Mouse (Mus musculus): ENCODE results near the gene Cphx1.
"Not testable (repeated sequence)": the region's sequence is repeated elsewhere in the genome, so short reads cannot be mapped to it uniquely, and the experiment has no call there.

Gene Cphx1

DNA sequence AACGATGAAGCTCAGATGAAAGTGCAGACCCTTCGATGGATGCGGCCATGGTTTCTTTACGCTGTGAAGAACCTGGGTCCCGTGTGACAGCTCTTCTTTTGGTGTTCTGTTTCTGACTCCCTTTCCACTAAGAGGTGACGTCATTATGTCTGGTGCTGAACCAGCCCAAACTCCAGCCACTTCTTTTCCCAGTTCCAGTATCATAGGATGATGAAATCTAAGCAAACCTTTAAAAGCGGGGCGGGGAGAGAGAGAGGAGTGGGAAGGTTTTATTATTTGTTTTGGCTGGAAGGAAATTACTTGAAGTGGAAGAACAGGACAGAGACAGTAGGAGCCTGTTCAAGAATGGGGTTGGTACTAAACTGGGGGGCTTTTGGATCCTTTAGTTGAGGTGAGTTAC lies at the start of gene Cphx1:
Gene Cphx1, plus strand, starts transcription at position 301 of the 400 bp plus-strand sequence.
- DNase-seq (ENCODE audit: low read depth, low spot score); H3K36me3 ChIP-seq (ENCODE audit: control insufficient read depth, insufficient read depth, low read length, poor library complexity, severe bottlenecking): not testable (repeated sequence)

DNA sequence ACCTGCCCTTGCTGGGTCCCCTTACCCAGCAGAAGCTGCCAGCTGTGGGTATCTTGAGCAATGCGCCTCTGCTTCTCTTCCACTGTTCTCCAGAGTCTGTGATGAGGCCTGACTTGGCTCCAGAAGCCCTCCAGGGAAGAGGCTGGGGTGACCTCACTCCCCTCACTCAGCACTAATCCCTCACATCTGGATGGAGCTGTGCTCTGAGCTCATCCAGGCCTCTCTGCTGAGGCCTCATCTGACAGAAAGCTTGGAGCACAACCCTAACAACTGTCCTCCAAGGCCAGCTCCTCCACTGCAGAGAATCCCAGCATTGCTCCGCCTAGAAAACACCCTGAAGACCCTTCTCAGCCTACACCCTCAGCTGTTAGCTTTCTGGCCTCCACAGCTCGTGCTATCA lies 43.5 kb upstream of the Cphx1 start:
- DNase-seq (ENCODE audit: low read depth, low spot score); H3K27me3 ChIP-seq (ENCODE audit: control insufficient read depth, insufficient read depth, low read length, poor library complexity, severe bottlenecking); H3K36me3 ChIP-seq (ENCODE audit: control insufficient read depth, insufficient read depth, low read length, poor library complexity, severe bottlenecking): not testable (repeated sequence)

More for the DNA sequence above, at the start of gene Cphx1:
- H3K27me3 ChIP-seq (ENCODE audit: control insufficient read depth, insufficient read depth, low read length, poor library complexity, severe bottlenecking), result not testable (repeated sequence)

DNA sequence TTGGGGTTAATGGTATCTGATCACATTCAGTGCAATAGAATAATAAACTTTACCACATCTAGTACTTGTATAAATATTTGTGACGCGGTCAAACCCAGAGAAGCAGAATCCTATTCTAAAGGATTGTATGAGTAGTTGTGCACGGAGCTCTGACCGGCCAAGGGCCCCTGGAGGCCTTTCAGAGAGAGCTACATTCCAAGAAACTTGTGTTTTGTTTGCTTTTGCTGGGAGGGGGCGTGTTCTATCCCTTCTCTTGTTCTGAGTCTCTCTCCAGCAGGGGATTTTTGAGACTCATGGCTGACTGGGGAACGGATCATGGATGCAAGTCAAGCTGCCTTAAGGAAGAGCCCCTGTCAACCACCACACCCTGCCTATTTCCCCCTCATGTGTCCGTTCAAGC lies 42.4 kb upstream of the Cphx1 start:
- DNase-seq (ENCODE audit: low read depth, low spot score); H3K27me3 ChIP-seq (ENCODE audit: control insufficient read depth, insufficient read depth, low read length, poor library complexity, severe bottlenecking); H3K36me3 ChIP-seq (ENCODE audit: control insufficient read depth, insufficient read depth, low read length, poor library complexity, severe bottlenecking): not testable (repeated sequence)

GRCm38 (mm10) chr14:25903000-25903399 lies 35.1 kb upstream of the Cphx1 start, which contains the start of gene Plac9a:
Gene Plac9a (minus strand): TSS chr14:25903100.
- H3K36me3 ChIP-seq (ENCODE audit: control insufficient read depth, insufficient read depth, low read length, poor library complexity, severe bottlenecking); DNase-seq (ENCODE audit: low read depth, low spot score); H3K27me3 ChIP-seq (ENCODE audit: control insufficient read depth, insufficient read depth, low read length, poor library complexity, severe bottlenecking): not testable (repeated sequence)

- not testable (repeated sequence) for H3K27me3 ChIP-seq (ENCODE audit: control insufficient read depth, insufficient read depth, low read length, poor library complexity, severe bottlenecking); DNase-seq (ENCODE audit: low read depth, low spot score)
These were observed 32.9 kb upstream of the Cphx1 start for GRCm38 (mm10) chr14:25905243-25905642.

DNA sequence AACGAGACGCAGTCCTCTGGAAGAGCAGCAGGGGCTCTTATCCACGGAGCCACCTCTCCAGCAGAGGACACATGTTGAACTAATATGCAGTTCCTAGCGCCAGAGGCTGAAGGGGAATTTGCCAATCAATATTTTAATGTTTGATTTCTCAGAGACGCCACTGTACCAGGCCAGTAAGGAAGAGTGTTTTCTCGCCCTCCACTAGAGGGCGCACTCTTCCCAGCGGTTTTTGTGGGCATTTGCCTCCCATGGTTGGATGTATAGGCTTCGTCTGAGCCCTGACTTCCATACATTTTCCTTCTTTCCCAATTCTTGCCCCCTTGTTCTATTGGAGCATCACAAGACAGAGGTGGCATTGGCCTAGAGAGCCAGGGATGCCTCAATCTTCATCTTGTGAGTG lies 30.8 kb upstream of the Cphx1 start:
- H3K27me3 ChIP-seq (ENCODE audit: control insufficient read depth, insufficient read depth, low read length, poor library complexity, severe bottlenecking); DNase-seq (ENCODE audit: low read depth, low spot score); H3K36me3 ChIP-seq (ENCODE audit: control insufficient read depth, insufficient read depth, low read length, poor library complexity, severe bottlenecking): not testable (repeated sequence)

More at GRCm38 (mm10) chr14:25905243-25905642, 32.9 kb upstream of the Cphx1 start:
- H3K36me3 ChIP-seq (ENCODE audit: control insufficient read depth, insufficient read depth, low read length, poor library complexity, severe bottlenecking), result not testable (repeated sequence)

DNA sequence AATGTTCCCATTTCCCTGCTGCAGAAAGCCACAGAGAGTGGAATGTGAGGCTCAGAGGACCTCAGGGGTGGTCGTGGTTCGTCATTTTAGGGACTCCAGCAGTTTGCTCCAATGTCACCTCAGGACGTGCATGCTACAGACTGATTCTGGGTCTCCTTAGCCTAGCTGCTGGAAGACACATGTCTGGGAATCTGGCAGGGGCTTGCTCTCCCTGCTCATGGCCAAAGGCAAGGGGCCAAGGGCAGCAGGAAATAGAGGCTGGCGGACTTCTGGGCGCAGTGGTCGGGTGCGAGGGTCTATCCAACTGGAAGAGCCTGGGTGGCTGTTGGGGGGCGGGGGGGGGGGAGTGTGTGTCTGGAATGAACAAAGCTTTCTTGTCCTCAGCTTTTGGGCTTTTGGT lies 29.1 kb upstream of the Cphx1 start:
- H3K27me3 ChIP-seq (ENCODE audit: control insufficient read depth, insufficient read depth, low read length, poor library complexity, severe bottlenecking); DNase-seq (ENCODE audit: low read depth, low spot score); H3K36me3 ChIP-seq (ENCODE audit: control insufficient read depth, insufficient read depth, low read length, poor library complexity, severe bottlenecking): not testable (repeated sequence)

DNA sequence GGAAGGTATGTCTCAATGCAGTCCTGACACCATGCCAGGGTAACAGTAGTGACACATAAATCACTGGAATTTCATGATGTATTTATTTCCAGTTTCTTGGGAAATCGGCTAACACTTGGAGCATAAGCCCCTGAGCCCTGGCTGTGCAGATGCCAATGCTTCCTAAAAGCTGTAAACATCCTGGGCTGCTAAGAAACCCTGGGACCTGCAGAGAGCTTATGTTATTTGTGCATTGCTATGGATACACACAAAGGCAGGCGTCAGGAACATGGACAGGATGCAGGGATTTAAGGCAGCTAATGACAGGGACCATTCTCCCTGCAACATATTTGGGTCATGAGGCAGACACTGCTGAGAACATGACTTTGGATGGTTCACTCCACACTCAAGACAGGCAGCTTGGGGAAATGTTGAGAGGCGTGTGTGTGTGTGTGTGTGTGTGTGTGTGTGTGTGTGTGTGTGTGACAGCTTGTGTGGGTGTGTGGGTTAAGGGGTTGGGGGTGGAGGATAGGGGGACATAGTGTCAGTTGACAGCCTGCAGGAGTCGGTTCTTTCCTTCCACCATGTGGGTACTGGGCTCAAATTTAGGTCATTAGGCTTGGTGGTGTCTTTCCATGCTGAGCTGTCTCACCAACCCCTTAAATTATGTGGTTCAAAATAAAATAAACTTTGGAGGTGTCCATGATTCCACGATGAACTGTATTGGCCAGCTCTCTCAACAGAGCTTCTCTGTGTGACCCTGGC lies 19.5 kb upstream of the Cphx1 start:
- DNase-seq (ENCODE audit: low read depth, low spot score); H3K27me3 ChIP-seq (ENCODE audit: control insufficient read depth, insufficient read depth, low read length, poor library complexity, severe bottlenecking); H3K36me3 ChIP-seq (ENCODE audit: control insufficient read depth, insufficient read depth, low read length, poor library complexity, severe bottlenecking): not testable (repeated sequence)

- H3K27me3 ChIP-seq (ENCODE audit: control insufficient read depth, insufficient read depth, low read length, poor library complexity, severe bottlenecking); DNase-seq (ENCODE audit: low read depth, low spot score); H3K36me3 ChIP-seq (ENCODE audit: control insufficient read depth, insufficient read depth, low read length, poor library complexity, severe bottlenecking): not testable (repeated sequence)
These were observed 11.1 kb upstream of the Cphx1 start for GRCm38 (mm10) chr14:25926814-25927561.

DNA sequence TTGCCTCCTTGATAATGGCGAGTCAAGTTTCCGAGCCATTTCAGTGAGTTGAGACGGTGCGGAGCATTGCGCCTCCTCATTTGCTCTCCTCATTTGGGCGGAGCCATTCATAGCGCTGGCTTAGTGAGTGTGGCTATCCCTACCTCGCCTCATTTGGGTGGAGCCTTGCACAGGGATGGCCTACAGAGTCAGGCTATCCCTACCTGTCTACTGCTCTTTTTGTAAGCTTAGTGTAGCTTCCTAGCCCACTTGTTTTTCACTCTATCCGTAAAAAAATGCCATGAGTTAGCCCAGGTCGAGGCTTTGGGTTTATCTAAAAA lies 10.6 kb upstream of the Cphx1 start, which contains the start of gene Tmem254a:
Gene Tmem254a, minus strand, starts transcription at position 111 of the 320 bp plus-strand sequence.
- not testable (repeated sequence) for H3K27me3 ChIP-seq (ENCODE audit: control insufficient read depth, insufficient read depth, low read length, poor library complexity, severe bottlenecking); H3K36me3 ChIP-seq (ENCODE audit: control insufficient read depth, insufficient read depth, low read length, poor library complexity, severe bottlenecking); DNase-seq (ENCODE audit: low read depth, low spot score)

DNA sequence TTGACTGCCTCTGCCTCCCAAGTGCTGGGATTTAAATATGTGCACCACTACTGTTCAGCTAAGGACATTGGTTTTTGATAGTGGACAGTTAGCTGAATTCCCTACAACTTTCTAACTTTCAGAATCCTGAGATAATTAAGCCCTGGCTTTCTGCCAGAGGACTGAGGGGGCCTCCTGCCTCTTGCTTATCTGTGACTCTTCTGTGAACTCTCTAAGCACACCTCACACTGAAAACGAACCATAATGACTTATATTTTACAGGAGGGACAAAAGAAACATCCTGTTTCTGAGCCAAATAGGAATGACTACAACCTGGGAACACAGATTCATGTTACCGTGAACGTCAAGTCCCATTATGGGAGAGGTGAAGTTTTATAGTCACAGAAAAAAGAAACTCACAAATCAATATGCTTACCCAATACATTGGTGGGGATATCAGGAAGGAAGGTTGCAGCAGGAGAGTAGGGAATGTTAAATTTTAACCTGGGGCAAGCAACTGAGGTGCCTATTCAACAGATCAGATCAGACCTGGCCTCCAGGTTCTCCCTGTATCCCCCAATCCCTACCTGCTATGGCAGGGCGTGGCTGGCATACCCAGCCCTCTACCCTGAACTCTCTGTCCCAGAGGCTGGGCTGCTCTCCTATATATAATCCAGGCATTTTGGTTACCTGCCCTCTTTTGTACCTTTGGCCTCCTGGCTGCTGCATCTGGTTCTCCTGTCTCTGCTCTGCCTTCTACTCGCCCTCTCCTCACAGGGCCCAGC lies 1.1 kb upstream of the Cphx1 start:
- DNase-seq (ENCODE audit: low read depth, low spot score); H3K27me3 ChIP-seq (ENCODE audit: control insufficient read depth, insufficient read depth, low read length, poor library complexity, severe bottlenecking); H3K36me3 ChIP-seq (ENCODE audit: control insufficient read depth, insufficient read depth, low read length, poor library complexity, severe bottlenecking): not testable (repeated sequence)

DNA sequence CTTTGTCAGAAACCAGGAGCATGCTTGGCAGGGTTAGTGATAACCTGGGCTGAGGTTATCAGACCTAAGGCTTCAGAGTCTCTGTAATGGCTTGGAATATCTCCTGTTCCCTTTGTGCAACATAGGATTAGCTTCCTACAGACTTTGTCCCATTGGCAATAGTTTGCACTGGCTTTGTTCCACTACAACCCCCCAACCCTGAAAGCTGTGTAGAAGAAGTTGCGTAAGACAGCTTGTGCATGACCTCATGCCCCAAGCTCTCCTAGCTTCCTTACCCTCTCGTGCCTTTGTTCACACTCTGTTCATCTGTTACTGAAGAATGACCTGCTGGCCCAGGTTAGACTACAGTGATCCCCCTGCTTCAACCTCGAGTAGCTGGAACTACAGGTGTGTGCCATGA lies 19.8 kb downstream of the Cphx1 start:
- H3K27me3 ChIP-seq (ENCODE audit: control insufficient read depth, insufficient read depth, low read length, poor library complexity, severe bottlenecking); DNase-seq (ENCODE audit: low read depth, low spot score); H3K36me3 ChIP-seq (ENCODE audit: control insufficient read depth, insufficient read depth, low read length, poor library complexity, severe bottlenecking): not testable (repeated sequence)

- DNase-seq (ENCODE audit: low read depth, low spot score); H3K36me3 ChIP-seq (ENCODE audit: control insufficient read depth, insufficient read depth, low read length, poor library complexity, severe bottlenecking); H3K27me3 ChIP-seq (ENCODE audit: control insufficient read depth, insufficient read depth, low read length, poor library complexity, severe bottlenecking): not testable (repeated sequence)
These were observed 40.5 kb downstream of the Cphx1 start, which contains the start of gene Duxbl1 for GRCm38 (mm10) chr14:25978371-25979241. Gene Duxbl1 (plus strand): TSS chr14:25978577.

DNA sequence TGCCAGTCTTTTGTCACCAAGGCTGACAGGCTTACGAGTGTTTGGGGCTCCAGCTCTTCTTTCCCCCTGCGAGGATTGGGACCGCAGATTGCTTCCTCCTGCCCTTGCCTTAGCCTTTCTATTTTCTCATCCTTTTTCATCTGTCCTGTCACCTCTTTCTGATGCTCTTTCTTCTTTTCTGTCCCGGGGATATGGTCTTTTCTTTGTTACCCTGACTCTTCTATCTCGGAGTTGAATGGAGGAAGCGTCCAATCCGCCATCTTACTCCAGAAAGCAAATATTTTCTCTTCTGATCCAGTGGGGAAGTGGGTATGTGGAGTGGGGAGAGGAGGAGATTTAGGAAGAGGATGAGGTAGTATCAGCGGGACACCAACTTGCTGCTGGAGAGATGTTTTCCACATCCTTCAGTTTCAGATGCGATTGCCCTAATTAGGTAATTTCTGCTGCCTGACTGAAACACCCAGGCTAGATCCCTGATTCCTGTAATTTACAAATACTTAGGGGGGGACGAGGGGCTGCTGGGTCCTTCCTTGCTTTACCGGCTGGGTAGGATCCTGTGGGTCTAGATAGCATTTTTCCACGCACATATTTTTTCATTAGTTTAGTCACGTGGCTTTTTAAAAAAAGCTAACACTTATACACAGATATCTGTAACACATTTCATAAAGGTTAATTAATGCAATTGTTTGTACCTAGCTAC lies 41.3 kb downstream of the Cphx1 start:
- DNase-seq (ENCODE audit: low read depth, low spot score); H3K27me3 ChIP-seq (ENCODE audit: control insufficient read depth, insufficient read depth, low read length, poor library complexity, severe bottlenecking); H3K36me3 ChIP-seq (ENCODE audit: control insufficient read depth, insufficient read depth, low read length, poor library complexity, severe bottlenecking): not testable (repeated sequence)

Data from splenic B cell, adult 2 months (primary cell).